Mouse (Mus musculus): ENCODE measurements around the gene Erv3.

Erv3 gene

GRCm38 (mm10) chr2:131822492-131822891 lies 37.1 kb downstream of the Erv3 start:
- DNase-seq = no peak

GRCm38 (mm10) chr2:131821708-131821990 lies 37.9 kb downstream of the Erv3 start:
- DNase-seq = no peak

GRCm38 (mm10) chr2:131820932-131821707 lies 38.4 kb downstream of the Erv3 start:
- peak; percentile 78 to 92 for DNase-seq

GRCm38 (mm10) chr2:131820088-131820675 lies 39.4 kb downstream of the Erv3 start:
- DNase-seq = peak; percentile 74 to 87

- DNase-seq = no peak
Observed at GRCm38 (mm10) chr2:131814327-131814726, 45.2 kb downstream of the Erv3 start.

GRCm38 (mm10) chr2:131813437-131813836 lies 46.1 kb downstream of the Erv3 start:
- no peak for DNase-seq

- DNase-seq = peak; percentile 60 to 88
Observed at GRCm38 (mm10) chr2:131812480-131813137, 46.9 kb downstream of the Erv3 start.

- no peak for DNase-seq
Observed at GRCm38 (mm10) chr2:131811607-131812006, 47.9 kb downstream of the Erv3 start.

- no peak for DNase-seq
Observed at GRCm38 (mm10) chr2:131808856-131809255, 50.7 kb downstream of the Erv3 start.

GRCm38 (mm10) chr2:131807660-131808059 lies 51.9 kb downstream of the Erv3 start:
- DNase-seq = no peak

GRCm38 (mm10) chr2:131806863-131807262 lies 52.7 kb downstream of the Erv3 start:
- no peak for DNase-seq

- no peak for DNase-seq
Observed at GRCm38 (mm10) chr2:131805306-131805705, 54.2 kb downstream of the Erv3 start.

- DNase-seq = no peak
Observed at GRCm38 (mm10) chr2:131803801-131804200, 55.7 kb downstream of the Erv3 start.

Measured in kidney, postnatal 36 days (tissue).